Mouse (Mus musculus): ENCODE results near the gene Usf3.

The Usf3 gene

GRCm38 (mm10) chr16:44242633-44243032 is 69.6 kb downstream of the Usf3 start:
- peak; percentile 40 for DNase-seq

- DNase-seq, result no peak
These were observed 70.3 kb downstream of the Usf3 start for GRCm38 (mm10) chr16:44243323-44243722.

GRCm38 (mm10) chr16:44249985-44250384 is 76.9 kb downstream of the Usf3 start:
- no peak for DNase-seq

- no peak for DNase-seq
These were observed 79.7 kb downstream of the Usf3 start for GRCm38 (mm10) chr16:44252735-44253134.

GRCm38 (mm10) chr16:44253797-44254634 is 81.0 kb downstream of the Usf3 start:
- no peak for DNase-seq

GRCm38 (mm10) chr16:44254698-44255097 is 81.7 kb downstream of the Usf3 start:
- DNase-seq, result peak; percentile 42

- no peak for DNase-seq
These were observed 84.4 kb downstream of the Usf3 start for GRCm38 (mm10) chr16:44257476-44257875.

- no peak for DNase-seq
These were observed 91.9 kb downstream of the Usf3 start for GRCm38 (mm10) chr16:44264916-44265315.

GRCm38 (mm10) chr16:44265562-44265961 is 92.5 kb downstream of the Usf3 start:
- DNase-seq, result no peak

GRCm38 (mm10) chr16:44268541-44269215 is 95.6 kb downstream of the Usf3 start:
- DNase-seq, result peak; percentile 31

GRCm38 (mm10) chr16:44269578-44269977 is 96.5 kb downstream of the Usf3 start:
- no peak for DNase-seq

- no peak for DNase-seq
These were observed 97.6 kb downstream of the Usf3 start for GRCm38 (mm10) chr16:44270606-44271005.

- no peak for DNase-seq
These were observed 98.5 kb downstream of the Usf3 start for GRCm38 (mm10) chr16:44271371-44272038.

Measured in right cerebral cortex, postnatal 25 days (tissue).